Mouse (Mus musculus) liver, postnatal 0 days (tissue): ENCODE measurements around the gene Pabpc1l. TPM values are rescaled to one million over a fixed set of nuclear protein-coding genes. Genes with fewer than 3 reads are reported as not detected.

Source experiments
- ATAC-seq: fragments of 200-750 bp; cut with Nextera tagmentation; 2 replicates; pipeline ENCODE4 v1.8.0; 2017; ENCODE audit warnings: mild to moderate bottlenecking, moderate library complexity
- DNase-seq: peaks from one replicate; pipeline ENCODE4 v3.0.0-alpha.2; 2016
- H3K27ac ChIP-seq: fragments of 300-500 bp; sonication (generic); 2 replicates; pipeline ENCODE4 v1.5.1; 2014; ENCODE audit warnings: antibody characterized with exemption, moderate library complexity, mild to moderate bottlenecking, low read depth
- H3K27me3 ChIP-seq: fragments of 300-500 bp; sonication (generic); 2 replicates; pipeline ENCODE4 v1.6.1; 2014; ENCODE audit warnings: low read length, control low read depth, mixed read lengths; ENCODE audit not compliant: insufficient read depth
- H3K36me3 ChIP-seq: fragments of 300-500 bp; sonication (generic); replicated peaks from 2 replicates; pipeline ENCODE4 v1.6.1; 2014; ENCODE audit warnings: mild to moderate bottlenecking, control low read depth, low read length, moderate library complexity, mixed read lengths; ENCODE audit not compliant: insufficient read depth
- H3K4me1 ChIP-seq: fragments of 300-500 bp; sonication (generic); 2 replicates; pipeline ENCODE4 v1.6.1; 2014; ENCODE audit warnings: antibody characterized with exemption, mild to moderate bottlenecking, control low read depth; ENCODE audit not compliant: insufficient read depth
- H3K4me2 ChIP-seq: fragments of 300-500 bp; sonication (generic); 2 replicates; pipeline ENCODE4 v1.6.1; 2014; ENCODE audit warnings: low read depth, mild to moderate bottlenecking, low read length, moderate library complexity, mixed read lengths
- H3K4me3 ChIP-seq: fragments of 300-500 bp; sonication (generic); 2 replicates; pipeline ENCODE4 v1.5.1; 2014; ENCODE audit warnings: low read depth, low read length
- H3K9ac ChIP-seq: fragments of 300-500 bp; sonication (generic); replicated peaks from 2 replicates; pipeline ENCODE4 v1.6.1; 2014; ENCODE audit warnings: mild to moderate bottlenecking, moderate library complexity
- H3K9me3 ChIP-seq: fragments of 300-500 bp; sonication (generic); 2 replicates; pipeline ENCODE4 v1.6.1; 2016; ENCODE audit warnings: mild to moderate bottlenecking, control low read depth, low read length, mixed read lengths
- CTCF ChIP-seq: sonication (generic); IDR thresholded peaks from 2 replicates; pipeline ENCODE4 v1.5.1; 2016; ENCODE audit warnings: antibody characterized with exemption, low read depth
- EP300 ChIP-seq: IDR thresholded peaks from 2 replicates; pipeline ENCODE4 v1.6.1; 2016; ENCODE audit warnings: antibody characterized with exemption, low read depth, mild to moderate bottlenecking
- WGBS: fragments of 180-500 bp; shearing (Covaris S2); extraction: QIAGEN DNeasy Blood & Tissue Kit; methylation state at CpG from one replicate; pipeline ENCODE4 v1.1.7; 2014; ENCODE audit not compliant: insufficient replicate concordance; 5-methylcytosine and 5-hydroxymethylcytosine counted together
- polyA plus RNA-seq: library from polyadenylated mRNA; unstranded; fragments of >200 nt; fragmentation: Nextera tagmentation; extraction: Ambion mirVana; gene quantifications from 2 replicates; pipeline ENCODE4 v1.2.1, GENCODE M21; 2015

Gene Pabpc1l
- polyA plus RNA-seq, 1 experiment from 2014 or later, result 0.46 TPM

DNA sequence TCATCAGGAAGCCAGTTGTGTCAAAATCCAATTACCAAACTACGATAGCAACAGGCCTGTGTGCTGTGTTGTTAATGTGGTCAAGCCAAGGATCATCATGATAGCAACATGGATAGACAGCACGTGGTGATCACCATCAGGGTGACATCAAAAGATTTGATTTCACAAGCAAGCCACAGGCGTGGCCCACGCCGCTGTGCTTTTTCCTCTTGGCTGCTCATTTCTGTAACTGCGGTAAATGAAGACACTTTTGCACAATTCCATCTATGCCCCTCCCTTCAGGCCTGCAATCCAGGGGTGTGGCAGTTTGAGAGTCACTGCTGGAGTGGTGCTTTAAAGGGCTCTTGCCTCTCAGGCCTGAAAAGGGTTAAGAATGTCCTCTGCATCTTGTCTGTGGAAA, 15.7 kb downstream of the Pabpc1l start:
- 62% methylated on average over 6 of the region's 6 CpGs for WGBS

DNA sequence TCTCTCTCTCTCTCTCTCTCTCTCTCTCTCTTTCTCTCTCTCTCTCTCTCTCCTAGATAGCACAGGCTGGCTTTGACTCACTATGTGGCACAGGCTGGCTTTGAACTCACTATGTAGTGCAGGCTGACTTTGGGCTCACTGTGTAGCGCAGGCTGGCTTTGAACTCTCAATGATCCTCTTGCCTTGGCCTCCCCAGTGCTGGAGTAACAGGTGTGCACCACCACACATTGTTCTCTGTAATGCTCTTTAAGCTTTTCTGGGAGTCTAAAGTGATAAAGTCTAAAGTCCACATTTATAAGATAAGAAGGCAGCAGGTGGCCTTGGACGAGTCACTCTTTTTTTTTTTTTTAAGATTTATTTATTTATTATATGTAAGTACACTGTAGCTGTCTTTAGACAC, 16.3 kb downstream of the Pabpc1l start:
- ATAC-seq (no peak), DNase-seq (no peak)
- 68% methylated on average over 2 of the region's 2 CpGs for WGBS
- Histone ChIP-seq H3K36me3 (no peaks in the 10 kb centered on the region), H3K9ac (no peak overlapping the region), H3K9me3 (no peaks in the 10 kb centered on the region), H3K27ac (no peak overlapping the region), H3K4me1 (no peaks in the 10 kb centered on the region), H3K4me3 (no peak overlapping the region), H3K27me3 (no peaks in the 10 kb centered on the region), H3K4me2 (no peak overlapping the region)
- no peak for TF ChIP-seq CTCF
- no peak for TF ChIP-seq EP300

More for the DNA sequence above, 15.7 kb downstream of the Pabpc1l start:
- Histone ChIP-seq H3K9me3 (no peaks in the 10 kb centered on the region), H3K36me3 (no peaks in the 10 kb centered on the region), H3K4me3 (no peak overlapping the region), H3K27me3 (no peaks in the 10 kb centered on the region), H3K4me1 (no peaks in the 10 kb centered on the region), H3K9ac (no peak overlapping the region), H3K4me2 (no peak overlapping the region), H3K27ac (no peak overlapping the region)
- DNase-seq (peak; percentile 56), ATAC-seq (peak; percentile 20; the same call in 1 of the 2 replicates)
- no peak for TF ChIP-seq EP300

DNA sequence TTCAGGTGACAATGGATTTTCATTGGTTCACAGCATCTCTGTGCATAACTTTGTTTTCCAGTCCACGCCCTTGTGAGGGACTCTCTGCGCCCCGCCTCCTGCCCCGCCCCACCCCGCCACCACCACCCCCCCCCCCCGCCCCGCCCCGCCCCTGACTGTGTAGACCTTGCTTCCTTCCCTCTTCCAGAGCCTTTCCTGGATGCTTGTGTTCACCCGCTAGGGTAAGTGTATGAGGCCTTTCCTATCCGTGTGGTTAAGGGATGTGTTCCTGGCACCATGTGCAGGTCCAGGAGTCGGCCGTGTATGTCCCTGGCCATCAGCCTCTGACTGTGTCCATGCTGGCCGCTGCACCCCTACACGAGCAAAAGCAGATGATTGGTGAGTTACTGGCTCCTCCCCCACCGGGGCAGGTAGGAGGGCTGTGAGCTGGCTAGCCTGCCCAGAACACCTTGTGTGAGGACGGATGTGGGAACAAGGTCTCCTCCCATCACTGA, 22.0 kb downstream of the Pabpc1l start:
- Histone ChIP-seq H3K9ac (no peak overlapping the region), H3K36me3 (peaks cover 5% of the 10 kb centered on the region), H3K4me2 (peak overlapping the region; percentile 65), H3K4me1 (peaks cover 3% of the 10 kb centered on the region; the same call in 1 of the 2 replicates), H3K27me3 (no peaks in the 10 kb centered on the region), H3K9me3 (no peaks in the 10 kb centered on the region), H3K4me3 (0 out of 2 replicates have a peak overlapping the region, but pooled peaks have one; percentile 20), H3K27ac (no peak overlapping the region)
- ATAC-seq (peak; percentile 82), DNase-seq (peak; percentile 73)
- 3% methylated on average over 13 of the region's 16 CpGs for WGBS
- TF ChIP-seq EP300, result no peak
- TF ChIP-seq CTCF, result no peak

DNA sequence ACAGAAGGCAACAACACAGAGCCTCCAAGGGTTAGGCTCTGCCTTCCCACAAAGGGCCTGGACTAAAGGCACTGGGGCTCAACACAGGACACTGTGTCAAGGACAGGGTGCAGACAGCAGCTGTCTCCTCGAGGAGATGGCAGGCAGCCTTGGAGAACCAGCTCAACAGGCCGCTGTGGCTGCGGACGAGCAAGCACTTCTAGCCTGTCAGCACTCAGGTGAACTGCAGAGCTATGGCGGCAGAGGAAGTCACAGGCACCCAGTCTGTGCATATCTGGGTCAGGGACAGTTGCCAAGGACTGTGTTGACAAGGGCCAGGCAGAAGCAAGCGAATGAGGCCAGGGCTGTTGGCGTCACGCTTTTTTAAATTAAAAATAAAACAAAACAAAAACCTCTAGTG, 28.5 kb downstream of the Pabpc1l start:
- H3K27ac ChIP-seq, result no peak overlapping the region
- ATAC-seq (peak; percentile 71), DNase-seq (no peak)
- H3K4me2 ChIP-seq, result no peak overlapping the region
- H3K9ac ChIP-seq, result no peak overlapping the region
- WGBS, result 72% methylated on average over 8 of the region's 8 CpGs
- H3K36me3 ChIP-seq, result peaks cover 53% of the 10 kb centered on the region
- no peaks in the 10 kb centered on the region for H3K9me3 ChIP-seq
- H3K27me3 ChIP-seq, result no peaks in the 10 kb centered on the region
- H3K4me3 ChIP-seq, result no peak overlapping the region
- no peaks in the 10 kb centered on the region for H3K4me1 ChIP-seq
- TF ChIP-seq EP300 (no peak), CTCF (no peak)

DNA sequence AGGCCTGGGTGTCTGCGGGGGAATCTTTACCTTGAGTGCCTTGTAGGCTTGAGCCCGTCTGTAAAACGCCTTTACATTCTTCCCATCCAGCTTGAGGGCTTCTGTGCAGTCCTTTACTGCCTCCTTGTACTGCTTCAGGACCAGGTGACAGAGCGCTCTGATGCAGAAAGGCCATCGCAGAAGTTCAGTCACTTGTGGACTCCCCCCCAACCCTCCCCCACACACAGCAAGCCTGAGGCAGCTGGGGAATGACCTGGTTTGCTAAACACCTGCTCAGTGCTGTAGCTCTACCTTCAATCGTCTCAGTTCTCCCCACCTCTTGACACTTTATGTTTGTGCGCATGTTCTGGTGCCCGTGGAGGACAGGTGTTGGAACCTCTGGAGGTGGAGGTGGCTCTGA, 29.4 kb downstream of the Pabpc1l start:
- Histone ChIP-seq H3K27me3 (no peaks in the 10 kb centered on the region), H3K4me2 (no peak overlapping the region), H3K9ac (no peak overlapping the region), H3K4me3 (no peak overlapping the region), H3K4me1 (no peaks in the 10 kb centered on the region), H3K27ac (no peak overlapping the region), H3K9me3 (no peaks in the 10 kb centered on the region), H3K36me3 (peaks cover 62% of the 10 kb centered on the region)
- TF ChIP-seq CTCF, result no peak
- TF ChIP-seq EP300, result no peak
- no peak for ATAC-seq
- no peak for DNase-seq
- WGBS, result 86% methylated on average over 8 of the region's 8 CpGs

DNA sequence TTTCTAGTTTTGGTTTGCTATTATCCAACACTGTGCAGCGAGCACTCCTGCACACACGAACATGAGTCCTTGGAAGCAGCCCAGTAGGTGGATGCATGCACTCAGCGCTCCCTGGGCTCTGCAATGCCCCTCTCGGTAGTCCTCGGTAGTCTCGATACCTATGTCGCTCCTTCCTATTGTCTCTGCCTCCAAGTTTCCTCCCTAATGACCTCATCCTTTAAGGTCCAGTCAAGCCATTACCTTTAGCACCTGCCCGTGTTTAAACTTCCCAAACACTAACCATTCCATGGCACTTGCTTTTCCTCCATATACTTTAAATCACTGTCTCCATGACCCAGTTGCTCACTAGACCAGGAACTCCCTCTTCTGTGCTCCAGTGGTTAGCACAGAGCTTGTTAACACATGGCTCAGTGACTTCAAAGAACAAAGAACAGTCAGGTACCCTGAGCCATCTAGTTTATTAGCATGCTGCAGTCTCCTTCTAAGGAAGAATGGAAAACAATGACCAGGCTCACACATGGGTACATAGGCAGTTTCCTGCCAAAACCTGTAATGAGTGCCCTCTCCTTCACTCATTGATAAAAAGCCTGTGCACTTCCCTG, 34.5 kb downstream of the Pabpc1l start:
- no peaks in the 10 kb centered on the region for H3K9me3 ChIP-seq
- peaks cover 73% of the 10 kb centered on the region for H3K36me3 ChIP-seq
- H3K27ac ChIP-seq, result no peak overlapping the region
- H3K4me2 ChIP-seq, result no peak overlapping the region
- no peaks in the 10 kb centered on the region for H3K27me3 ChIP-seq
- TF ChIP-seq EP300 (no peak), CTCF (no peak)
- no peak overlapping the region for H3K9ac ChIP-seq
- H3K4me3 ChIP-seq, result no peak overlapping the region
- 88% methylated on average over 8 of the region's 8 CpGs for WGBS
- H3K4me1 ChIP-seq, result no peaks in the 10 kb centered on the region
- ATAC-seq, result no peak
- no peak for DNase-seq
